Mouse (Mus musculus): ENCODE results near the gene Prrt2. TPM values are rescaled to one million over a fixed set of nuclear protein-coding genes. Genes with fewer than 3 reads are reported as not detected.

The Prrt2 gene
- total RNA-seq (2014; rRNA removed) (102 and 155 TPM in 2 replicates), polyA plus RNA-seq (2015; fragmentation: Nextera tagmentation; extraction: Ambion mirVana) (109 and 124 TPM in 2 replicates)

- ATAC-seq (ENCODE audit: low FRiP score) (no peak), DNase-seq (ENCODE audit: low spot score) (peak; percentile 81)
- WGBS, result 1% methylated on average over 30 of the region's 37 CpGs
- Histone ChIP-seq H3K4me3 (ENCODE audit: low read depth, low read length) (peak within 1 kb of the TSS; percentile 63), H3K27me3 (ENCODE audit: insufficient read depth, low read length) (no peaks in the 10 kb centered on the region), H3K4me2 (ENCODE audit: low read depth, low read length, poor library complexity, severe bottlenecking) (peak within 1 kb of the TSS; percentile 71), H3K9ac (replicated peaks; ENCODE audit: low read length, poor library complexity, severe bottlenecking) (peak within 1 kb of the TSS; percentile 79), H3K27ac (ENCODE audit: low read depth, low read length) (peak within 1 kb of the TSS; percentile 82), H3K4me1 (ENCODE audit: insufficient read depth, low read length) (peaks cover 43% of the 10 kb centered on the region), H3K36me3 (ENCODE audit: insufficient read depth, low read length) (peaks cover 15% of the 10 kb centered on the region), H3K9me3 (ENCODE audit: low read length) (no peaks in the 10 kb centered on the region)
- no peak for TF ChIP-seq CTCF (IDR thresholded peaks at IDR 0.05)
Observed at GRCm38 (mm10) chr7:127020901-127021562, at the start of gene Prrt2, which contains the start of gene Gm42742. Gene Prrt2 (minus strand): TSS chr7:127021211. Gene Gm42742 (minus strand): TSS chr7:127021097.

DNA sequence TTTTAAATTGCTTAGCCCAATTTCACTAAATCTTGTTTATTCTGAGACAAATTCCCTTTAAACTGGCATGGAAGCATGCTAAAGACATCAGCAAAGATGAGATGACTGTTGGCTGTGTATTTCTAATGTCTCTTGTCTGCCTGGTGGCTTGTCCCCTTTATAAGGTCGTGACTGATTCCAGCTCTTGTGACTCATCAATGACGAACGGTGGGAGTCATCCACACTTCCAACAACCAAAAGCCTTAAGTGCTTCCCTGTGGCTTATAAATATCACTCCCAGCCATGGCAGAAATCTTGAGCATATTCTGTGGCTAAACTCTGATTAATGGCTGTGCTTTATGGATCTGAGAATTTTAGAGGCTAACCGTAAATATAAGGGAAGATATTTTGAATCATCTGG, 45.3 kb upstream of the Prrt2 start:
- ATAC-seq (ENCODE audit: low FRiP score) (no peak), DNase-seq (ENCODE audit: low spot score) (no peak)
- WGBS, result 86% methylated on average over 4 of the region's 4 CpGs
- no peak overlapping the region for H3K4me2 ChIP-seq (ENCODE audit: low read depth, low read length, poor library complexity, severe bottlenecking)
- no peaks in the 10 kb centered on the region for H3K27me3 ChIP-seq (ENCODE audit: insufficient read depth, low read length)
- no peaks in the 10 kb centered on the region for H3K9me3 ChIP-seq (ENCODE audit: low read length)
- H3K4me3 ChIP-seq (ENCODE audit: low read depth, low read length), result no peak overlapping the region
- H3K9ac ChIP-seq (replicated peaks; ENCODE audit: low read length, poor library complexity, severe bottlenecking), result no peak overlapping the region
- no peak overlapping the region for H3K27ac ChIP-seq (ENCODE audit: low read depth, low read length)
- no peaks in the 10 kb centered on the region for H3K36me3 ChIP-seq (ENCODE audit: insufficient read depth, low read length)
- H3K4me1 ChIP-seq (ENCODE audit: insufficient read depth, low read length), result no peaks in the 10 kb centered on the region
- TF ChIP-seq CTCF (IDR thresholded peaks at IDR 0.05), result no peak

DNA sequence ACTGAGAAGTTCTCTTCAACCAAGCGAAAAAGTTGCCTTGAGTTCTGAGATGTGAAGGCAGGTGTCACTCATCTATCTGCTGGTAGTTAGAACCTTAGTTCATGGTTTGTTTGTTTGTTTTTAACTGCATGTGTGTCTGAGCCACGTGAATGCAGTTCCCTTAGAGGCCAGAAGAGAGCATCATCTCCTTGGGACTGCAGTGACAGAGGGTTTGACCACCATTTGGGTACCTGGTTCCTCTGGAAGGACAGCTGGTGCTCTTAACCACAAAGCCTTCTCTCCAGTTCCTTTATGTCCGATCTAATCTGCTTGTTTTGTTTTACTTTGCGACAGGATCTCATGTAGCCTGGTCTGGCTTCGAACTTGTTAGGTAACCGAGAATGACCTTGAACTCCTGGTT, 44.5 kb upstream of the Prrt2 start:
- H3K36me3 ChIP-seq (ENCODE audit: insufficient read depth, low read length), result no peaks in the 10 kb centered on the region
- H3K27ac ChIP-seq (ENCODE audit: low read depth, low read length), result no peak overlapping the region
- H3K9me3 ChIP-seq (ENCODE audit: low read length), result no peaks in the 10 kb centered on the region
- H3K9ac ChIP-seq (replicated peaks; ENCODE audit: low read length, poor library complexity, severe bottlenecking), result no peak overlapping the region
- DNase-seq (ENCODE audit: low spot score) (no peak), ATAC-seq (ENCODE audit: low FRiP score) (no peak)
- WGBS, result 86% methylated on average over 6 of the region's 6 CpGs
- no peak overlapping the region for H3K4me2 ChIP-seq (ENCODE audit: low read depth, low read length, poor library complexity, severe bottlenecking)
- TF ChIP-seq CTCF (IDR thresholded peaks at IDR 0.05), result no peak
- no peaks in the 10 kb centered on the region for H3K4me1 ChIP-seq (ENCODE audit: insufficient read depth, low read length)
- no peaks in the 10 kb centered on the region for H3K27me3 ChIP-seq (ENCODE audit: insufficient read depth, low read length)
- H3K4me3 ChIP-seq (ENCODE audit: low read depth, low read length), result no peak overlapping the region

- Histone ChIP-seq H3K9me3 (ENCODE audit: low read length) (no peaks in the 10 kb centered on the region), H3K4me2 (ENCODE audit: low read depth, low read length, poor library complexity, severe bottlenecking) (no peak overlapping the region), H3K9ac (replicated peaks; ENCODE audit: low read length, poor library complexity, severe bottlenecking) (no peak overlapping the region), H3K36me3 (ENCODE audit: insufficient read depth, low read length) (no peaks in the 10 kb centered on the region), H3K27me3 (ENCODE audit: insufficient read depth, low read length) (no peaks in the 10 kb centered on the region), H3K4me3 (ENCODE audit: low read depth, low read length) (no peak overlapping the region), H3K27ac (ENCODE audit: low read depth, low read length) (no peak overlapping the region), H3K4me1 (ENCODE audit: insufficient read depth, low read length) (no peaks in the 10 kb centered on the region)
- DNase-seq (ENCODE audit: low spot score), result no peak
- no peak for TF ChIP-seq CTCF (IDR thresholded peaks at IDR 0.05)
- no peak for ATAC-seq (ENCODE audit: low FRiP score)
- WGBS, result 77% methylated on average over 5 of the region's 5 CpGs
Observed at GRCm38 (mm10) chr7:127055026-127055585, 34.1 kb upstream of the Prrt2 start.

DNA sequence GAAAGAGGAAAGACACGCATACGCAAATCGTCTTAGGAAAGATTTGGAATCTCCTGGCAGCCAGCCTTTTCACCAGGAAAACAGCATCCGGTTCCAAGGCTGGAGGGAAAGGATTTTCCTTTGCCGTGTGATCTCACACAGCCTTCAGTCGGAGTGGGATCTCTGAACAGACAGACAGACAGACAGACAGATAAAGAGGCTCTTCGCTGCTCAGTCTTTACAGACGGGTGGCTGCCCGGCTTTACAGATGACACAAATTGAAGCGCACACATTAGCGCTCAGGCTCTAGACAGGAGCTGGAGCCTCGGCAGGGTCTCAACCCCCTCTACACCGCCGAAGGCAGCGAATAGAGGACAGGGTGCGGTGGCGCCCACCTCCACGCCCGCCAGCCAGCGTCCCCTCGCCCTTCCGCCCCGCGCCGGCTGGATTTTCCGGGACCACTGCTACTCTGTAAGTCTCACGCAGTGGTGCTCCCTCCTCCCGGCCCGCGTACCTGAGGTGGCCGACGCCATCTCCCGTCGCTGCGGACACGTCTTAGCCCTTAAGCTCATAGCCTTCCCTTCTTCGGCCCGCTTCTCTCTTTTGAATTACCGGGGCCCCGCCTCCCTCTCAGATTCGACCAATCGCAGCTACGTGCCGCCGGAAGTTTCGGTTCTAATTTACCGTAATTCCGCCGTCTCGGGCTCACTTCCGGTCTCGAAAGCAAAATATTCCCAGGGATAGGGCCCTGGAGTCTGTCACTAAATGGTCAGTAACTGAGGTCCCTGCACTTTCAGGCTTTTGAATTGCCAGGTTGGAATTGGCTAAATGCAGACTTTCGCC, 21.1 kb upstream of the Prrt2 start, which contains the start of gene Kif22:
Kif22 (minus strand) TSS at position 621 of the 822 bp plus-strand sequence.
- Histone ChIP-seq H3K4me2 (ENCODE audit: low read depth, low read length, poor library complexity, severe bottlenecking) (peak within 1 kb of the TSS; percentile 83), H3K4me3 (ENCODE audit: low read depth, low read length) (peak within 1 kb of the TSS; percentile 68), H3K36me3 (ENCODE audit: insufficient read depth, low read length) (no peaks in the 10 kb centered on the region), H3K9ac (replicated peaks; ENCODE audit: low read length, poor library complexity, severe bottlenecking) (peak within 1 kb of the TSS; percentile 48; the same call in 1 of the 2 replicates), H3K27ac (ENCODE audit: low read depth, low read length) (peak within 1 kb of the TSS; percentile 69), H3K27me3 (ENCODE audit: insufficient read depth, low read length) (no peaks in the 10 kb centered on the region), H3K4me1 (ENCODE audit: insufficient read depth, low read length) (0 out of 2 replicates have a peak, but pooled peaks cover 2% of the 10 kb centered on the region), H3K9me3 (ENCODE audit: low read length) (no peaks in the 10 kb centered on the region)
- peak; percentile 93 for DNase-seq (ENCODE audit: low spot score)
- TF ChIP-seq CTCF (IDR thresholded peaks at IDR 0.05), result no peak
- peak; percentile 76; the same call in 1 of the 2 replicates for ATAC-seq (ENCODE audit: low FRiP score)
- under 1% methylated on average over 53 of the region's 53 CpGs for WGBS

Data from midbrain, postnatal 0 days (tissue).